Mouse (Mus musculus) kidney, adult 2 months (tissue): Measurements from ENCODE around the gene Tmcc1.

ENCODE experiments used
- CTCF ChIP-seq: fragments of 200-500 bp; conservative IDR thresholded peaks from 2 replicates; pipeline ENCODE4 v1.5.1; 2011; ENCODE audit warnings: low read depth, mild to moderate bottlenecking, control low read depth, low read length, moderate library complexity, mixed read lengths; ENCODE audit not compliant: insufficient read depth, insufficient read length
- POLR2A ChIP-seq: fragments of 200-500 bp; IDR thresholded peaks from one replicate; pipeline ENCODE4 v1.6.1; 2011; ENCODE audit warnings: low read depth, low read length, control low read depth

- TF ChIP-seq CTCF (no peak), POLR2A (no peak)
Measured at GRCm38 (mm10) chr6:116227767-116228166, 34.5 kb upstream of the Tmcc1 start.
